ENCODE assay signal across 8 mouse cellular contexts in genomic region chr11:26592395-26593053, GRCm38 (mm10). TPM values are rescaled to one million over a fixed set of nuclear protein-coding genes. Genes with fewer than 3 reads are reported as not detected.
DNase-seq lines count a peak whose midpoint lies in the region; ATAC-seq and TF ChIP-seq lines count a peak whose summit lies in the region.
"Had no signal": no experiment of that assay in that cellular context is flagged by ENCODE, and none has a peak within 500 bp of the region (broad histone marks: within the 10 kb centered on the region; RNA-seq: fewer than 3 reads in every experiment).

No protein-coding gene starts in this region.

- no peaks in the 10 kb centered on the region for H3K9me3 ChIP-seq in hindbrain, postnatal 0 days (ENCODE audit: low read length)
- H3K9me3 ChIP-seq in midbrain, embryonic 12.5 days, result no peaks in the 10 kb centered on the region

- H3K4me3 ChIP-seq in spleen, adult 2 months (ENCODE audit: extremely low read depth, insufficient read depth, insufficient read length), result peak overlapping the region; percentile 73
- peak overlapping the region; percentile 57 for H3K4me3 ChIP-seq in hindbrain, postnatal 0 days (ENCODE audit: low read length)
- peak overlapping the region; percentile 74 for H3K4me3 ChIP-seq in midbrain, embryonic 12.5 days

- no peak for TF ChIP-seq POLR2A in spleen, adult 2 months (IDR thresholded peaks at IDR 0.05; ENCODE audit: low read depth, low read length)

- H3K27ac ChIP-seq in spleen, adult 2 months (ENCODE audit: insufficient read depth, low read length), result peak overlapping the region; percentile 38; the same call in 1 of the 2 replicates
- H3K27ac ChIP-seq in hindbrain, postnatal 0 days, result no peak overlapping the region
- peak overlapping the region; percentile 58 for H3K27ac ChIP-seq in midbrain, embryonic 12.5 days (replicated peaks)

- intact Hi-C loops in left cerebral cortex, postnatal 10 days (cut with DNase I), result no loop called here

- no peak for TF ChIP-seq CTCF in spleen, adult 2 months (IDR thresholded peaks at IDR 0.05; ENCODE audit: extremely low read depth, insufficient read depth, insufficient read length, insufficient replicate concordance)
- TF ChIP-seq CTCF in hindbrain, postnatal 0 days (IDR thresholded peaks at IDR 0.05; ENCODE audit: low read depth), result no peak

- peaks cover 4% of the 10 kb centered on the region; the same call in 1 of the 2 replicates for H3K4me1 ChIP-seq in spleen, adult 2 months (ENCODE audit: control insufficient read depth, insufficient read depth, insufficient read length)
- no peaks in the 10 kb centered on the region for H3K4me1 ChIP-seq in hindbrain, postnatal 0 days (ENCODE audit: insufficient read depth, low read length)
- H3K4me1 ChIP-seq in midbrain, embryonic 12.5 days, result peaks cover 9% of the 10 kb centered on the region

- H3K36me3 ChIP-seq in spleen, adult 2 months (ENCODE audit: control insufficient read depth, insufficient read depth, low read length), result peaks cover 1% of the 10 kb centered on the region; the same call in 1 of the 2 replicates
- no peaks in the 10 kb centered on the region for H3K36me3 ChIP-seq in hindbrain, postnatal 0 days (ENCODE audit: insufficient read depth, low read length)
- no peaks in the 10 kb centered on the region for H3K36me3 ChIP-seq in midbrain, embryonic 12.5 days

- H3K9ac ChIP-seq in hindbrain, postnatal 0 days (replicated peaks; ENCODE audit: low read length), result no peak overlapping the region
- peak overlapping the region; percentile 76; the same call in 1 of the 2 replicates for H3K9ac ChIP-seq in midbrain, embryonic 12.5 days (replicated peaks)

- no peaks in the 10 kb centered on the region for H3K27me3 ChIP-seq in spleen, adult 2 months (ENCODE audit: control insufficient read depth, insufficient read depth, low read length)
- H3K27me3 ChIP-seq in hindbrain, postnatal 0 days (ENCODE audit: insufficient read depth, low read length), result no peaks in the 10 kb centered on the region
- H3K27me3 ChIP-seq in midbrain, embryonic 12.5 days, result no peaks in the 10 kb centered on the region

- 41% methylated on average over 6 of the region's 6 CpGs for WGBS in spleen, adult 2 months
- WGBS in hindbrain, postnatal 0 days, result 31% methylated on average over 6 of the region's 6 CpGs
- 15% methylated on average over 6 of the region's 6 CpGs for WGBS in midbrain, embryonic 12.5 days

- no peak for ATAC-seq in hindbrain, postnatal 0 days
- no peak for ATAC-seq in midbrain, embryonic 12.5 days (ENCODE audit: low FRiP score, low read depth)

- H3K4me2 ChIP-seq in hindbrain, postnatal 0 days (ENCODE audit: low read depth, low read length), result peak overlapping the region; percentile 94
- peak overlapping the region; percentile 86 for H3K4me2 ChIP-seq in midbrain, embryonic 12.5 days (replicated peaks)

- DNase-seq in spleen, adult 2 months (ENCODE audit: low read depth in 1 of 2, low spot score in 2 of 2), result no peak
- DNase-seq in spleen, postnatal 4 days (ENCODE audit: low spot score in 2 of 2), result no peak
- DNase-seq in embryo, embryonic 10.5 days (ENCODE audit: low spot score), result peak; percentile 34
- DNase-seq in hindbrain, postnatal 0 days (ENCODE audit: low spot score), result no peak
- DNase-seq in left cerebral cortex, postnatal 10 days (ENCODE audit: extremely low spot score in 1 of 2, low spot score in 2 of 2), result no peak
- DNase-seq in cerebellum, postnatal 4 days (ENCODE audit: low spot score in 2 of 2), result no peak

RNA-seq across cellular contexts. Expression of gene Gm6899, which starts 0.5 kb away (rescaled TPM):
- not detected in 2 replicates for polyA plus RNA-seq in spleen, adult 2 months (2012; rRNA removed)
- total RNA-seq in hindbrain, postnatal 0 days (2014; rRNA removed), result not detected in 2 replicates
- polyA plus RNA-seq in hindbrain, postnatal 0 days (2015; fragmentation: Nextera tagmentation; extraction: Ambion mirVana), result 0.35 TPM in 1 of 2 replicates, not detected in the other
- not detected in 2 replicates for polyA plus RNA-seq in midbrain, embryonic 12.5 days (2016; fragmentation: Nextera tagmentation; extraction: Ambion mirVana)
- total RNA-seq in left cerebral cortex, postnatal 10 days (2021), result not detected
- total RNA-seq: hematopoietic stem cell, adult 5-6 weeks had no signal

RNA-seq across cellular contexts. Expression of gene Vrk2, which starts 1.3 kb away (rescaled TPM):
- 2.5 and 4.8 TPM in 2 replicates for polyA plus RNA-seq in spleen, adult 2 months (2012; rRNA removed)
- 0.25 and 0.58 TPM in 2 replicates for total RNA-seq in hindbrain, postnatal 0 days (2014; rRNA removed)
- 2.9 and 3.4 TPM in 2 replicates for polyA plus RNA-seq in hindbrain, postnatal 0 days (2015; fragmentation: Nextera tagmentation; extraction: Ambion mirVana)
- 16.9 and 17.1 TPM in 2 replicates for polyA plus RNA-seq in midbrain, embryonic 12.5 days (2016; fragmentation: Nextera tagmentation; extraction: Ambion mirVana)
- total RNA-seq in left cerebral cortex, postnatal 10 days (2021), result 1 to 10 TPM; 2.1 to 2.2 TPM
